Mouse (Mus musculus) cortical plate, adult 2 months (tissue): ENCODE data around the gene Kcnj10. TPM values are rescaled to one million over a fixed set of nuclear protein-coding genes. Genes with fewer than 3 reads are reported as not detected.

Experiments
- H3K27ac ChIP-seq: fragments of 200-500 bp; 2 replicates; pipeline ENCODE4 v1.5.1; 2012; ENCODE audit warnings: low read length, control low read depth, inconsistent platforms; ENCODE audit not compliant: insufficient read depth
- H3K4me1 ChIP-seq: fragments of 200-500 bp; 2 replicates; pipeline ENCODE4 v1.6.1; 2011; ENCODE audit warnings: low read length; ENCODE audit not compliant: control insufficient read depth, insufficient read depth
- H3K4me3 ChIP-seq: fragments of 200-500 bp; 2 replicates; pipeline ENCODE4 v1.5.1; 2011; ENCODE audit warnings: mild to moderate bottlenecking, low read length, control low read depth; ENCODE audit not compliant: insufficient read depth
- CTCF ChIP-seq: fragments of 200-500 bp; IDR thresholded peaks from 2 replicates; pipeline ENCODE4 v1.5.1; 2011; ENCODE audit warnings: mild to moderate bottlenecking, control low read depth, low read length; ENCODE audit not compliant: insufficient read depth; ENCODE audit errors: extremely low read depth
- POLR2A ChIP-seq: fragments of 200-500 bp; IDR thresholded peaks from 2 replicates; pipeline ENCODE4 v1.6.1; 2011; ENCODE audit warnings: mild to moderate bottlenecking, low read length, control low read depth; ENCODE audit not compliant: insufficient read depth; ENCODE audit errors: extremely low read depth
- polyA plus RNA-seq: library from polyadenylated mRNA; depleted of rRNA; stranded (reverse); fragments of >200 nt; gene quantifications from 2 replicates; pipeline ENCODE4 v1.2.3, GENCODE M21; 2012; rRNA removed

The Kcnj10 gene
- polyA plus RNA-seq, 1 experiment, result 102 TPM

DNA sequence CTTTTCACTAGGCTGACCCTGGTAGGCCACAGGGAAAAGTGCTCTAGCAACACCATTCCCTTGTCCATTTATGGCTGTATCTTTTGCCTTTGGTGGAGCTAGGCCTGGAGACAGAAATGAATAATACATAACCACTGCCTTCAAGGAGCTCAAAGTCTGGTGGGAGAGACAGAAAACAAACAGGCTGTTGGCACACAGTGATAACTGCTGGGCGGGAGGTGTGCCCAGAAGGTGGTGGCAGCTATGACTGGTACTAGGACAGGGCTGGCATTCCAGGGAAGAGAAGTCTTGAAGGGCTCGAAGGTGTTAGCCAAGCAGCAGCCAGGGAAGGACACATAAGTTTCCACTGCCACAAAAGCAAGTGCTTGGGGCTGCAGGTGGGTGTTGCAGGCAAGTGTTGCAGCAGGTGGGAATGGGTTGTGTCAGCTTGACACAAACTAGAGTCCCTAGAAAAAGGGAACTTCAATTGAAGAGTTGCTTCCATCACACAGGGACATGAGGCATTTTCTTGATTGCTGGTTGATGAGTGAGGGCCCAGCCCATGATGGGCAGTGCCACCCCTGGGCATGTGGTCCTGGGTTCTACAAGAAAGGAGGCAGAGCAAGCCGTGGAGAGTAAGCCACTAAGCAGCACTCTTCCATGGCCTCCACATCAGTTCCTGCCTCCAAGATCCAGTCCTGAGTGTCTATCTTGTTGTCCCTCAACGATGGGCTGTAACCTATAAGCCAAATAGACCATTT, 72.7 kb downstream of the Kcnj10 start:
- Histone ChIP-seq H3K4me3 (no peak overlapping the region), H3K4me1 (no peaks in the 10 kb centered on the region), H3K27ac (no peak overlapping the region)
- TF ChIP-seq CTCF (no peak), POLR2A (no peak)

DNA sequence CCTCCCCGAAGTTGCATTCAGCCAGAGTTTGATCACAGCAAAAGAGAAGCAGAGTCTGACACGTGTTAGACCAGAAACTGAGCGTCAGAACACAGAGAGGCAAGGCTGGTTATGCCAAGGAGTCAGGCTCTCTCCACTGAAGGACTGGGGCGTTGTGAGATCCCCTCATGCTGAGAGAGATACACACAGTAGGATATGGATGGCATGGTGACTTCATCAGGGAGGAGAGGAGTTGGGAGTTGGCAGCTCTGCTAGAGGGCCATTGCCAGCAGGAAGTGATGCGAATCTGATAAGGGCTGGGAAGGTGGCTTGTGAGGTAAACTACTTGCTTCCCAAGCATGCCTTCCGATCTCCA, 73.2 kb downstream of the Kcnj10 start:
- no peaks in the 10 kb centered on the region for H3K4me1 ChIP-seq
- no peak overlapping the region for H3K27ac ChIP-seq
- TF ChIP-seq CTCF (no peak), POLR2A (no peak)
- no peak overlapping the region for H3K4me3 ChIP-seq

DNA sequence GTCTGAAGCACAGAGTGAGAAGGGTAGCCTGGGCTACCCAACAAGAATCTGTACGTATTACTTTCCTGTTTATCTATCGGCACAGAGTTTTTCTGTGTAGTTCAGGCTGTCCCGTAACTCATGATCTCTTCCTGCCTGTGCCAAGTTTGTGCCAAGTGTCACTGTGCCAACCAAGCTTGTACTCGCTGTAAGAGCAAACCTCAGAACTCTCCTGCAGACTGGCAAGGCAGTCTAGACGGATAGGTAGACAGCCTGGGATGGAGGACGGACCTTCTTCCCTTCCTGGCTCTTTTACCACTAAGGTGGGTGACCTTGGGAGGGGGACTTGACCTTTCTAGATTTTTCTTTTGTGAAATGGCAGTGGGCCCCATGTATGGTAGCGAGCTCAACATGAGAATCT, 74.1 kb downstream of the Kcnj10 start:
- TF ChIP-seq CTCF (no peak), POLR2A (no peak)
- no peaks in the 10 kb centered on the region for H3K4me1 ChIP-seq
- H3K4me3 ChIP-seq, result no peak overlapping the region
- H3K27ac ChIP-seq, result no peak overlapping the region

DNA sequence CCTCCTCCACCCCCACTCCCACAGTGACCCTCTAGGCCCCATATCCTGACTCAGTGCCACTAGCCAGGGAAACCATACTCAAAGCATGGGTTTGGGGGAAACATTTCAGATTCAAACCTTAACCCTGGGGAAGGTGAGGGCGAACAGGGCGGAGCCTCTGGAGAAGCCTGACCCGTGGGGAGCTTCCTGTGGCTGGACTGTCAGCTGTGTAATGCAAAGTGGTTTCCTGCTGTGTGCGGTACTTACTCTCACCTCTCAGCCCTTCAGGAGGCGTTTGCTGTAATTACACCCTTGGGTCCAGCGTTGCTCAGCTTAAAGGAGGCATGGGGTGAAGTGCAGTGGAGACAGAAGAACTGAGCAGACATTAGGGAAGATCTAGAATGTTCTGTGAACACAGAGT, 77.2 kb downstream of the Kcnj10 start:
- Histone ChIP-seq H3K4me3 (no peak overlapping the region), H3K4me1 (no peaks in the 10 kb centered on the region), H3K27ac (no peak overlapping the region)
- TF ChIP-seq POLR2A (no peak), CTCF (no peak)

DNA sequence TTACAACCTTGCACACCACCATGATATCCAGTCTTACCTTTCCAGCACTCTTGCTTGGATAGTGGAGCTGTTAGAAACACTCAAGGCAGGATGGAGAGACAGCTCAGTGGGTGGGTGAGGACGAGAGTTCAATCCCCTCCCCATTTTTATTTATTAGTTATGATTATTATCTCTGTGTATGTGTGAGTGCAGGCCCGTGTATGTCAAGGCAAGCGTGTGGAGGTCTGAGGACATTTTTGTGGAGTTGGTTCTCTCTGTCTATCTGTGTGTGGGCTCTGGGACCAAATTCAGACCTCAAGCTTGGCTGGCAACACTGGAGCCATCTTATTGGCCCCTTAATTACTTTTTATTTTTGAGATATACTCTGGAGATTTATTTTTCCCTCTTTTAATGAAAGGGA, 77.6 kb downstream of the Kcnj10 start:
- Histone ChIP-seq H3K27ac (no peak overlapping the region), H3K4me3 (no peak overlapping the region), H3K4me1 (no peaks in the 10 kb centered on the region)
- TF ChIP-seq CTCF (no peak), POLR2A (no peak)

DNA sequence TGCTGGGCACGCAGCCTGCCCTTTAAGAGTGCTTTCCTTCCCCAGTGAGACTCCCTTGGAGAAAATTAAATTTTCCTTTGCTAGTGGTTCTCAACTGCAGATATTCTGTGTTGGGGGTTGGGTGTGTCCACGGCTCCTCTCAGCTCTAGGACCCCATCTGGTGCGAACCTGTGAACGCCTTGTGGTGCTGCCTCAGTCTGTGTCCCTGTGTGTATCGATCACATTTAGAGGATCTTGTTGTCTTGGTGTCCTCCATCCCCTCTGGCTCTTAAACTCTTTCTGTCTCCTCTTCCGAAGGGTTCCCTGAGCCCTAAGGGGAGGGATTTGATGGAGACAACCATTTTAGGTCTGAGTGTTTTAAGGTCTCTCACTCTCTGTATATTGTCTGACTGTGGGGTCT, 79.2 kb downstream of the Kcnj10 start:
- H3K27ac ChIP-seq, result no peak overlapping the region
- no peak overlapping the region for H3K4me3 ChIP-seq
- no peaks in the 10 kb centered on the region for H3K4me1 ChIP-seq
- TF ChIP-seq POLR2A (no peak), CTCF (no peak)

DNA sequence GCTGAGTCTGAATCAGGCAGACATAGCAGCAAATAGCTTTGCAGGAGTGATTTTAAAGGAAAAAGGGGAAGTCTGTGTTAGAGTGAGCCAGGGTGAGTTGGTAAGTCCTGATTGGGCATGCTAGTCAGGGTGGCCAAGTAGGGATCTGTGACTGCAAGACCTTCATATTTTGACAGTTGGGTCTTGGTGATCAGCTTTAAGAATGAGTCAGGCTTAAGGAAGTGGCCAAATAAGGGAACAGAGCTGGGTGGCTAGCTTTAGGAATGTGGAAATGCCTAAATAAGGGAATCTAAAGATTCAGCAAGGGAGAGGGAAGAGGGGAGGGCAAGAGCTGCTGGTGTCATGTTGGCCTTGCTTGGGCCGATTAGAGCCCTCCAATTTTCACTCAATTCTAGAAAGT, 82.4 kb downstream of the Kcnj10 start:
- H3K4me1 ChIP-seq, result no peaks in the 10 kb centered on the region
- no peak for TF ChIP-seq POLR2A
- TF ChIP-seq CTCF, result no peak
- no peak overlapping the region for H3K4me3 ChIP-seq
- no peak overlapping the region for H3K27ac ChIP-seq

Other genes starting within 250 kb of the Kcnj10 start
- 85.8 and 87.6 TPM in 2 replicates for gene Pex19, start 214.5 kb upstream of the Kcnj10 start, polyA plus RNA-seq
- 99.6 and 106 TPM in 2 replicates for gene Dcaf8, start 193.1 kb upstream of the Kcnj10 start, polyA plus RNA-seq
- 530 and 543 TPM in 2 replicates for gene Pea15a, start 134.4 kb upstream of the Kcnj10 start, polyA plus RNA-seq
- 1.1 and 2.9 TPM in 2 replicates for gene Casq1, start 121.3 kb upstream of the Kcnj10 start, polyA plus RNA-seq
- not detected in 2 replicates for gene Atp1a4, start 82.8 kb upstream of the Kcnj10 start, polyA plus RNA-seq
- gene Igsf8, start 79.6 kb upstream of the Kcnj10 start, polyA plus RNA-seq, result 318 and 326 TPM in 2 replicates
- gene Atp1a2, start 43.1 kb upstream of the Kcnj10 start, polyA plus RNA-seq, result 534 and 567 TPM in 2 replicates
- gene Kcnj9, start 11.9 kb upstream of the Kcnj10 start, polyA plus RNA-seq, result 169 and 180 TPM in 2 replicates
- 6.5 TPM in 2 replicates for gene Pigm, start 35.3 kb downstream of the Kcnj10 start, polyA plus RNA-seq
- 1.3 and 1.4 TPM in 2 replicates for gene Slamf9, start 134.1 kb downstream of the Kcnj10 start, polyA plus RNA-seq
- gene Igsf9, start 140.6 kb downstream of the Kcnj10 start, polyA plus RNA-seq, result 15.6 and 16.2 TPM in 2 replicates
- gene Tagln2, start 158.8 kb downstream of the Kcnj10 start, polyA plus RNA-seq, result 15.8 and 18.0 TPM in 2 replicates
- gene Cfap45, start 179.6 kb downstream of the Kcnj10 start, polyA plus RNA-seq, result 3.3 and 3.6 TPM in 2 replicates
- gene Vsig8, start 214.7 kb downstream of the Kcnj10 start, polyA plus RNA-seq, result 0.47 and 0.52 TPM in 2 replicates
- gene Slamf8, start 249.4 kb downstream of the Kcnj10 start, polyA plus RNA-seq, result 0.28 and 0.31 TPM in 2 replicates